Mouse (Mus musculus) mouse embryonic stem cell (cell line): Measurements from ENCODE around the gene Olfr558.

Experiments
- in situ Hi-C, 2 experiments: fragments of 300-500 bp; cut with MboI; formaldehyde crosslinking; loops; 1 replicate in 1 of 2; 3 replicates in 1 of 2; pipeline ENCODE4 v1.14.3; 2019 to 2020; ENCODE audit warnings: low sequenced_read_pairs in 2 of 2, low pct_unique_long_range_greater_than_20kb in 1 of 2, mixed read lengths in 1 of 2; ENCODE audit not compliant: unreplicated experiment in 1 of 2

Gene Olfr558

GRCm38 (mm10) chr7:102701915-102702314 is at the start of gene Olfr558:
TSS of gene Olfr558 (plus strand) at chr7:102702215.
- in situ Hi-C loops, result no loop called here

- in situ Hi-C loops, result no loop called here
Measured at GRCm38 (mm10) chr7:102658523-102658922, 43.5 kb upstream of the Olfr558 start, which contains the start of gene Olfr555. TSS of gene Olfr555 (plus strand) at chr7:102658823.

GRCm38 (mm10) chr7:102664599-102664998 is 37.4 kb upstream of the Olfr558 start, which contains the start of gene Olfr556:
TSS of gene Olfr556 (plus strand) at chr7:102664899.
- in situ Hi-C loops, result no loop called here

GRCm38 (mm10) chr7:102665378-102665777 is 36.6 kb upstream of the Olfr558 start:
- in situ Hi-C loops, result no loop called here

GRCm38 (mm10) chr7:102676225-102676624 is 25.8 kb upstream of the Olfr558 start:
- in situ Hi-C loops, result loop anchor here in 1 of 2 experiments (25.0 kb wide), 1 partner anchor 164 kb away; no protein-coding TSS in a partner anchor

GRCm38 (mm10) chr7:102681916-102682315 is 20.1 kb upstream of the Olfr558 start:
- in situ Hi-C loops, result loop anchor here (10.0 to 25.0 kb wide), 2 partner anchors 170 to 177 kb away; no protein-coding TSS in a partner anchor

GRCm38 (mm10) chr7:102686944-102687501 is 15.0 kb upstream of the Olfr558 start, which contains the start of gene Trim68:
TSS of gene Trim68 (minus strand) at chr7:102687327.
- in situ Hi-C loops, result loop anchor here (10.0 to 25.0 kb wide), 2 partner anchors 175 to 182 kb away; no protein-coding TSS in a partner anchor

GRCm38 (mm10) chr7:102695358-102696125 is 6.5 kb upstream of the Olfr558 start, which contains the start of gene Olfr557:
TSS of gene Olfr557 (plus strand) at chr7:102695910.
- in situ Hi-C loops, result loop anchor here (10.0 to 25.0 kb wide), 2 partner anchors 183 to 219 kb away; partner anchors contain the start of gene Olfr571 (in 1 of the 2)

GRCm38 (mm10) chr7:102698461-102698860 is 3.6 kb upstream of the Olfr558 start:
- in situ Hi-C loops, result loop anchor here (10.0 to 25.0 kb wide), 2 partner anchors 186 to 216 kb away; partner anchors contain the start of gene Olfr571 (in 1 of the 2)

- in situ Hi-C loops, result no loop called here
Measured at GRCm38 (mm10) chr7:102718970-102719369, 17.0 kb downstream of the Olfr558 start, which contains the start of gene Olfr33. TSS of gene Olfr33 (minus strand) at chr7:102719070.

GRCm38 (mm10) chr7:102727391-102727790 is 25.4 kb downstream of the Olfr558 start, which contains the start of gene Olfr559:
TSS of gene Olfr559 (minus strand) at chr7:102727491.
- in situ Hi-C loops, result no loop called here

- in situ Hi-C loops, result no loop called here
Measured at GRCm38 (mm10) chr7:102733793-102734192, 31.8 kb downstream of the Olfr558 start.

GRCm38 (mm10) chr7:102737705-102738104 is 35.7 kb downstream of the Olfr558 start:
- in situ Hi-C loops, result no loop called here

- in situ Hi-C loops, result no loop called here
Measured at GRCm38 (mm10) chr7:102752086-102752485, 50.1 kb downstream of the Olfr558 start.

GRCm38 (mm10) chr7:102759266-102759665 is 57.3 kb downstream of the Olfr558 start, which contains the start of the genes Olfr560 and Olfr78:
TSS of gene Olfr560 (minus strand) at chr7:102759366.
TSS of gene Olfr78 (minus strand) at chr7:102759471.
- in situ Hi-C loops, result no loop called here
